Mouse (Mus musculus) forebrain, embryonic 14.5 days (tissue): ENCODE data around the gene Ms4a6c. TPM values are rescaled to one million over a fixed set of nuclear protein-coding genes. Genes with fewer than 3 reads are reported as not detected.
"Not testable (repeated sequence)": the region's sequence is repeated elsewhere in the genome, so short reads cannot be mapped to it uniquely, and the experiment has no call there.

Source experiments
- ATAC-seq: fragments of 200-750 bp; cut with Nextera tagmentation; 2 replicates; pipeline ENCODE4 v1.8.0; 2017; ENCODE audit warnings: mild to moderate bottlenecking, moderate library complexity
- DNase-seq: peaks from one replicate; pipeline ENCODE4 v3.0.0-alpha.2; 2015; ENCODE audit warnings: low spot score
- H3K27ac ChIP-seq: fragments of 300-500 bp; sonication (generic); 2 replicates; pipeline ENCODE4 v1.5.1; 2014; ENCODE audit warnings: low read depth, mild to moderate bottlenecking, control low read depth, low read length, moderate library complexity
- H3K27me3 ChIP-seq: fragments of 300-500 bp; sonication (generic); replicated peaks from 2 replicates; pipeline ENCODE4 v1.6.1; 2014; ENCODE audit warnings: low read length, control low read depth, mixed read lengths; ENCODE audit not compliant: control insufficient read depth, insufficient read depth
- H3K36me3 ChIP-seq: fragments of 300-500 bp; sonication (generic); 2 replicates; pipeline ENCODE4 v1.6.1; 2014; ENCODE audit warnings: low read length, control low read depth; ENCODE audit not compliant: control insufficient read depth, insufficient read depth
- H3K4me1 ChIP-seq: fragments of 300-500 bp; sonication (generic); 2 replicates; pipeline ENCODE4 v1.6.1; 2014; ENCODE audit warnings: antibody characterized with exemption, low read length, control low read depth; ENCODE audit not compliant: control insufficient read depth, insufficient read depth
- H3K4me2 ChIP-seq: fragments of 300-500 bp; sonication (generic); 2 replicates; pipeline ENCODE4 v1.6.1; 2014; ENCODE audit warnings: mild to moderate bottlenecking, control low read depth, low read length
- H3K4me3 ChIP-seq: fragments of 300-500 bp; sonication (generic); 2 replicates; pipeline ENCODE4 v1.5.1; 2014; ENCODE audit warnings: low read depth, low read length, control low read depth
- H3K9ac ChIP-seq: fragments of 300-500 bp; sonication (generic); 2 replicates; pipeline ENCODE4 v1.6.1; 2014; ENCODE audit warnings: mild to moderate bottlenecking, low read length, control low read depth, moderate library complexity
- H3K9me3 ChIP-seq: fragments of 300-500 bp; sonication (generic); replicated peaks from 2 replicates; pipeline ENCODE4 v1.6.1; 2016; ENCODE audit warnings: low read length, control low read depth, mixed read lengths; ENCODE audit not compliant: control insufficient read depth
- WGBS: fragments of 180-500 bp; shearing (Covaris S2); extraction: QIAGEN DNeasy Blood & Tissue Kit; methylation state at CpG from one replicate; pipeline ENCODE4 v1.1.7; 2014; 5-methylcytosine and 5-hydroxymethylcytosine counted together
- polyA plus RNA-seq: library from polyadenylated mRNA; unstranded; fragments of >200 nt; fragmentation: Nextera tagmentation; extraction: Ambion mirVana; gene quantifications from 2 replicates; pipeline ENCODE4 v1.2.1, GENCODE M21; 2014

The Ms4a6c gene
- polyA plus RNA-seq, 1 experiment from 2014 or later: 2.3 TPM

GRCm38 (mm10) chr19:11492671-11493070, 23.5 kb downstream of the Ms4a6c start:
- no peak overlapping the region for H3K9ac ChIP-seq
- H3K4me3 ChIP-seq: no peak overlapping the region
- no peak for ATAC-seq
- no peaks in the 10 kb centered on the region for H3K36me3 ChIP-seq
- no peaks in the 10 kb centered on the region for H3K4me1 ChIP-seq
- no peaks in the 10 kb centered on the region for H3K9me3 ChIP-seq
- H3K4me2 ChIP-seq: no peak overlapping the region
- DNase-seq: no peak
- no peaks in the 10 kb centered on the region for H3K27me3 ChIP-seq
- no peak overlapping the region for H3K27ac ChIP-seq
- WGBS: 78% methylated on average over 1 of the region's 1 CpGs

DNA sequence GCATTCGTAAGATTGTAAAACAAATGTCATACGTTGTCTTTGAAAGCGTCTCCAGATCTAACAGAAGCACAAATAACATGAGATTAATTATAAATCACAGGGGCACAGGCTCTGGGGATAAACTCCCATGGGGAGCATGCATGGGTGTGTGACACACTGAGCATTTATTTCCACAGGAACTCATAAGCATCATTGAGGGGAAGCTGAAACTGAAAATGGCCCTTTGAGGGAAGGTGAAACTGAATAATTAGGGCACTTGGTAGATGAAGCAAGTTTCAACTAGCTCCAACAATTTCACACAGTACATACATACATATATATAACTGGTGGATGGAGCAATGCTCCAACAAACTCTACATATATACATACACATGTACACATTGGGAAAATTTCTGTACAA, 25.4 kb downstream of the Ms4a6c start:
- no peak overlapping the region for H3K27ac ChIP-seq
- no peak overlapping the region for H3K9ac ChIP-seq
- no peak overlapping the region for H3K4me2 ChIP-seq
- no peak for ATAC-seq
- no peaks in the 10 kb centered on the region for H3K36me3 ChIP-seq
- no peak overlapping the region for H3K4me3 ChIP-seq
- no peaks in the 10 kb centered on the region for H3K4me1 ChIP-seq
- 89% methylated on average over 3 of the region's 3 CpGs for WGBS
- DNase-seq: no peak
- no peaks in the 10 kb centered on the region for H3K9me3 ChIP-seq
- no peaks in the 10 kb centered on the region for H3K27me3 ChIP-seq

- Histone ChIP-seq H3K4me1 (no peaks in the 10 kb centered on the region), H3K9me3 (no peaks in the 10 kb centered on the region), H3K4me2 (no peak overlapping the region), H3K9ac (no peak overlapping the region), H3K27me3 (no peaks in the 10 kb centered on the region), H3K4me3 (no peak overlapping the region), H3K27ac (no peak overlapping the region), H3K36me3 (no peaks in the 10 kb centered on the region)
- DNase-seq (no peak), ATAC-seq (no peak)
- 85% methylated on average over 6 of the region's 6 CpGs for WGBS
These were observed 27.2 kb downstream of the Ms4a6c start for GRCm38 (mm10) chr19:11496361-11496760.

GRCm38 (mm10) chr19:11497300-11497699, 28.1 kb downstream of the Ms4a6c start:
- not testable (repeated sequence) for H3K36me3 ChIP-seq, H3K4me3 ChIP-seq, H3K4me1 ChIP-seq, DNase-seq, ATAC-seq, H3K9me3 ChIP-seq, H3K4me2 ChIP-seq, H3K27ac ChIP-seq, H3K27me3 ChIP-seq, H3K9ac ChIP-seq
- WGBS: 80% methylated on average over 1 of the region's 1 CpGs

DNA sequence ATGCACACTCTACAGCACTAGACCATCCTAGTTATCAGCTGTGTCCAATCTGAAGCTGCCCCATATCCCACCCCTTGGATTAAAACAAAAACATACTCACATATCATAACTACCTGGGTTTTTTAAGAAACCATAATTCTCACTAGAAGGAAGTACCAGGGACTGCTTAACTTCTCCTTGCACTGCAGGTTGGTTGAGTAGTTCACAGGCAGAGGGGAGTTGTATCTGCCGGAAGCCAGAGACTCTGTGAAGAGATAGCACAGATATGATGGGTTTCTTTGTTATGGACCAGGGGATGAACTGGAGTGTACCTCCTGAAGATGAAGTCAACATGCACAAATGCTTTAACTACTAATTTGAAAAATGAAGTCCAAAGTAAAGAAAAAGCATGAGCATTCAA, 31.6 kb downstream of the Ms4a6c start:
- H3K27me3 ChIP-seq: no peaks in the 10 kb centered on the region
- H3K36me3 ChIP-seq: no peaks in the 10 kb centered on the region
- DNase-seq (no peak), ATAC-seq (no peak)
- WGBS: 95% methylated on average over 1 of the region's 1 CpGs
- H3K9me3 ChIP-seq: no peaks in the 10 kb centered on the region
- no peaks in the 10 kb centered on the region for H3K4me1 ChIP-seq
- H3K9ac ChIP-seq: no peak overlapping the region
- H3K4me2 ChIP-seq: no peak overlapping the region
- no peak overlapping the region for H3K27ac ChIP-seq
- no peak overlapping the region for H3K4me3 ChIP-seq

DNA sequence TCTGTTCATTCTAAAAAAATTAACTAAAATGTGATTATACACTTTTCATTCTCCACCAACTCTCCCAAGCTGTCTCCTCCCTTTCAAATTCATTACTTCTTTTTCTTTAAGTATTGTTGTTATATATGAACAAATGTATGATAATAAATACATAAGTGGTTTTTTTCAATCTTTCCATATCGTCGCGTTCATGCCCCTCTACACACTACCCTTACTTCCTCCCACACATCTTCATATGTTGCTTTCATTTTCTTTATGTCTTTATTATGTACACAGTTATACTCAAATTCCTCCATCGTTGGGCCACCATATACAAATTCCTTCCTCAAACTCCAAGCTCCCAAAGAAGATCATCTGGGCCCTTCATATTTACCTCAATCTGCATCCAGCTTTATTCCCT, 32.2 kb downstream of the Ms4a6c start:
- ATAC-seq (no peak), DNase-seq (no peak)
- H3K4me2 ChIP-seq: no peak overlapping the region
- no peaks in the 10 kb centered on the region for H3K9me3 ChIP-seq
- 92% methylated on average over 4 of the region's 4 CpGs for whole genome bisulfite sequencing
- no peak overlapping the region for H3K27ac ChIP-seq
- no peak overlapping the region for H3K4me3 ChIP-seq
- H3K4me1 ChIP-seq: no peaks in the 10 kb centered on the region
- H3K27me3 ChIP-seq: no peaks in the 10 kb centered on the region
- no peak overlapping the region for H3K9ac ChIP-seq
- no peaks in the 10 kb centered on the region for H3K36me3 ChIP-seq

GRCm38 (mm10) chr19:11504857-11505256, 35.7 kb downstream of the Ms4a6c start:
- Histone ChIP-seq H3K9me3 (no peaks in the 10 kb centered on the region), H3K4me3 (no peak overlapping the region), H3K27me3 (no peaks in the 10 kb centered on the region), H3K4me1 (no peaks in the 10 kb centered on the region), H3K36me3 (no peaks in the 10 kb centered on the region), H3K27ac (no peak overlapping the region), H3K9ac (no peak overlapping the region), H3K4me2 (no peak overlapping the region)
- DNase-seq: no peak
- no peak for ATAC-seq
- WGBS: 90% methylated on average over 1 of the region's 1 CpGs

DNA sequence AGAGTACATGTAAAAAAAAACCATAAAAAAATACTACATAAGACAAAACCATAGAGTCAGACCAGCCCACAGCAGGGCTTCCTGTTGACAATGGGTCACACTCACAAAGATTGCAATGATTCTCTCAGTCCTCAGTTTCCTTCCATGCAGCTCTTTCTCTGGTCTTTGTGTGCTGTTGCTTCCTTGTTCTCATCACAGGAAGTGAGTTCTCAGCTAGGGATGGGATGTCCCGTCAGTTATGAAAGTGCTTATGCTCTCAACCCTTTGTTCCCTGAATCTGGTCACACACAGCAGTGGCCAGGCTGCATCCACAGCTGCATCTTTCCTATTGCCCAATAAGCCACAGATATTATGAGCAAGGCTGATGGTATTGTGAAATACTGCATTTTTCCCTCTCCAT, 44.3 kb downstream of the Ms4a6c start:
- no peak for DNase-seq
- no peak for ATAC-seq
- H3K4me3 ChIP-seq: no peak overlapping the region
- H3K27me3 ChIP-seq: no peaks in the 10 kb centered on the region
- no peak overlapping the region for H3K27ac ChIP-seq
- no peak overlapping the region for H3K9ac ChIP-seq
- H3K9me3 ChIP-seq: no peaks in the 10 kb centered on the region
- H3K4me1 ChIP-seq: no peaks in the 10 kb centered on the region
- WGBS: 81% methylated on average over 1 of the region's 1 CpGs
- no peaks in the 10 kb centered on the region for H3K36me3 ChIP-seq
- no peak overlapping the region for H3K4me2 ChIP-seq

DNA sequence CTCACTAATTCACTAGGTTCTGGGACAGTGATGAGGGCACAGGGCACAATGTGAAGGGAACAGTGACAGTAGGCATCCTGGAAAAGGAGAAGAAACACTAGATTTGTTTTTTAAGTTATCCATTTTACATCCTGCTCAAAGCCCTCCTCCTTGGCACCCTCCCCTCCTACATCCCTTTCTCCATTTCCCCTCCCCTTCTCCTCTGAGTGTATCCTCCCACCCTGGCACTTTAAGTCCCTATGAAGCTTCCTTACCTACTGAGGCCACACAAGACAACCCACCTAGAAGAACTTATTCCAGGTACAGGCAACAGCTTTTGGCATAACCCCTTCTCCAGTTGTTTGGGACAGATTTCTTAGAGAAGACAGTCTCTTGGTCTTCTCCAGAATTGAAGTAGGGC, 47.1 kb downstream of the Ms4a6c start, which contains the start of gene Ms4a6b:
Gene Ms4a6b (plus strand): TSS at position 267 of the 400 bp plus-strand sequence.
- H3K4me3 ChIP-seq: no peak within 1 kb of the TSS
- DNase-seq: no peak
- H3K36me3 ChIP-seq: no peaks in the 10 kb centered on the region
- H3K4me2 ChIP-seq: no peak within 1 kb of the TSS
- H3K4me1 ChIP-seq: no peaks in the 10 kb centered on the region
- no peak within 1 kb of the TSS for H3K27ac ChIP-seq
- H3K27me3 ChIP-seq: no peaks in the 10 kb centered on the region
- H3K9ac ChIP-seq: no peak within 1 kb of the TSS
- no peak for ATAC-seq
- H3K9me3 ChIP-seq: no peaks in the 10 kb centered on the region
